Mouse (Mus musculus) myocyte (in vitro differentiated cells): ENCODE measurements around the gene Dpp6. TPM values are rescaled to one million over a fixed set of nuclear protein-coding genes. Genes with fewer than 3 reads are reported as not detected.

Experiments used
- H3K27me3 ChIP-seq: one replicate; pipeline ENCODE4 v1.6.1; 2011; ENCODE audit not compliant: control insufficient read depth, insufficient read depth, insufficient read length
- H3K36me3 ChIP-seq: one replicate; pipeline ENCODE4 v1.6.1; 2011; ENCODE audit not compliant: control insufficient read depth, insufficient read depth
- H3K4me2 ChIP-seq: one replicate; pipeline ENCODE4 v1.6.1; 2011; ENCODE audit warnings: low read depth, control low read depth
- H3K4me3 ChIP-seq: one replicate; pipeline ENCODE4 v1.5.1; 2011; ENCODE audit warnings: mild to moderate bottlenecking, control low read depth, moderate library complexity
- H3K79me2 ChIP-seq: one replicate; pipeline ENCODE4 v1.6.1; 2011; ENCODE audit not compliant: control insufficient read depth, insufficient read depth
- H3ac ChIP-seq: one replicate; pipeline ENCODE4 v1.6.1; 2011; ENCODE audit not compliant: control insufficient read depth, insufficient read length
- CEBPB ChIP-seq: IDR thresholded peaks from 2 replicates; pipeline ENCODE4 v1.6.1; 2011; ENCODE audit warnings: mild to moderate bottlenecking, moderate library complexity; ENCODE audit not compliant: poor library complexity, insufficient read depth, severe bottlenecking
- E2F4 ChIP-seq: IDR thresholded peaks from one replicate; pipeline ENCODE4 v1.6.1; 2011; ENCODE audit warnings: mild to moderate bottlenecking, control low read depth, moderate library complexity; ENCODE audit not compliant: insufficient read depth
- MAX ChIP-seq: IDR thresholded peaks from one replicate; pipeline ENCODE4 v1.6.1; 2011; ENCODE audit warnings: low read depth, mild to moderate bottlenecking, control low read depth
- MYOD1 ChIP-seq, 3 experiments: IDR thresholded peaks; one replicate each; pipeline ENCODE4 v1.6.1; 2011; ENCODE audit warnings: control low read depth in 2 of 3, low read depth in 2 of 3, mild to moderate bottlenecking in 2 of 3, moderate library complexity in 1 of 3; ENCODE audit not compliant: insufficient read length in 2 of 3, control insufficient read depth in 1 of 3
- MYOG ChIP-seq, 3 experiments: IDR thresholded peaks; one replicate each; pipeline ENCODE4 v1.6.1; 2011; ENCODE audit warnings: control low read depth in 2 of 3, low read depth in 2 of 3, mild to moderate bottlenecking in 2 of 3; ENCODE audit not compliant: insufficient read length in 2 of 3, control insufficient read depth in 1 of 3, insufficient read depth in 1 of 3
- POLR2A ChIP-seq: IDR thresholded peaks from one replicate; pipeline ENCODE4 v1.6.1; 2011; ENCODE audit warnings: low read depth, mild to moderate bottlenecking, control low read depth, moderate library complexity; ENCODE audit not compliant: insufficient read length
- POLR2AphosphoS2 ChIP-seq: IDR thresholded peaks from one replicate; pipeline ENCODE4 v1.6.1; 2011; ENCODE audit warnings: low read depth, control low read depth; ENCODE audit not compliant: insufficient read length
- REST ChIP-seq: IDR thresholded peaks from one replicate; pipeline ENCODE4 v1.6.1; 2011; ENCODE audit warnings: mild to moderate bottlenecking, control low read depth, moderate library complexity; ENCODE audit not compliant: insufficient read depth, insufficient read length
- SRF ChIP-seq: IDR thresholded peaks from one replicate; pipeline ENCODE4 v1.6.1; 2011; ENCODE audit warnings: low read depth; ENCODE audit not compliant: control insufficient read depth, insufficient read length
- TCF12 ChIP-seq: IDR thresholded peaks from one replicate; pipeline ENCODE4 v1.6.1; 2011; ENCODE audit warnings: mild to moderate bottlenecking, control low read depth; ENCODE audit not compliant: poor library complexity, insufficient read depth, severe bottlenecking
- TCF3 ChIP-seq: IDR thresholded peaks from one replicate; pipeline ENCODE4 v1.6.1; 2011; ENCODE audit warnings: low read depth, control low read depth; ENCODE audit not compliant: insufficient read length
- USF1 ChIP-seq: IDR thresholded peaks from one replicate; pipeline ENCODE4 v1.6.1; 2011; ENCODE audit warnings: low read depth, mild to moderate bottlenecking, control low read depth, moderate library complexity
- polyA plus RNA-seq: library from polyadenylated mRNA; unstranded; fragments of >200 nt; fragmentation: generic; extraction: Trizol; gene quantifications from one replicate; pipeline ENCODE4 v1.2.1, GENCODE M21; 2012; ENCODE audit warnings: missing spikeins

Dpp6 gene
- polyA plus RNA-seq, 1 experiment, result 0.06 TPM

DNA sequence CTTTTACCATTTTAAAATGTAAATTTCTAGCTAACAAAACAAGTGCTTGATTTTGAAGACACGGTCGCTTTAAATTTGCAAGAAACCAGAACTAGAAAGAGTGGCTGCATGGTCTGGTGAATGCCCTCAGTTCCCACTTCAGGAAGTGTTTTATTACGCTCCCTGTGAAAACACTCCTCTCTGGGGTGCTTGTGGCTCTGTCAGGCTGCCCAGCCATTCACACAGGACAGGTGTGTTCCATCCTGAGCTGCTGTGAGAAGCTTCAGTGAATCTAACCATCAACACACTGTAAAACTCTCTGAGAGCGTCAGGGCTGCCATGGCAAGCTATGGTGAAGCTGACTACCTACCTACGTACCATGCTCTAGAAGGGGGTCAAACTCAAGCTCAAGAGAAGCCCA, 841.2 kb downstream of the Dpp6 start:
- no peak overlapping the region for H3K4me2 ChIP-seq
- no peaks in the 10 kb centered on the region for H3K36me3 ChIP-seq
- H3ac ChIP-seq, result no peak overlapping the region
- TF ChIP-seq REST, result no peak
- TF ChIP-seq POLR2AphosphoS2, result no peak
- no peak for TF ChIP-seq POLR2A
- no peak for TF ChIP-seq MAX
- TF ChIP-seq E2F4, result no peak
- no peak for TF ChIP-seq CEBPB
- no peak for TF ChIP-seq USF1
- no peak for TF ChIP-seq TCF12
- no peak for TF ChIP-seq MYOG (IDR thresholded peaks at IDR 0.05; ENCODE audit: control insufficient read depth in 1 of 3, insufficient read depth in 1 of 3, insufficient read length in 2 of 3, low read depth in 2 of 3)
- TF ChIP-seq SRF, result no peak
- no peak for TF ChIP-seq MYOD1 (IDR thresholded peaks at IDR 0.05; ENCODE audit: control insufficient read depth in 1 of 3, insufficient read length in 2 of 3, low read depth in 2 of 3)
- TF ChIP-seq TCF3, result no peak
- no peak overlapping the region for H3K4me3 ChIP-seq
- H3K79me2 ChIP-seq, result no peaks in the 10 kb centered on the region
- no peaks in the 10 kb centered on the region for H3K27me3 ChIP-seq

DNA sequence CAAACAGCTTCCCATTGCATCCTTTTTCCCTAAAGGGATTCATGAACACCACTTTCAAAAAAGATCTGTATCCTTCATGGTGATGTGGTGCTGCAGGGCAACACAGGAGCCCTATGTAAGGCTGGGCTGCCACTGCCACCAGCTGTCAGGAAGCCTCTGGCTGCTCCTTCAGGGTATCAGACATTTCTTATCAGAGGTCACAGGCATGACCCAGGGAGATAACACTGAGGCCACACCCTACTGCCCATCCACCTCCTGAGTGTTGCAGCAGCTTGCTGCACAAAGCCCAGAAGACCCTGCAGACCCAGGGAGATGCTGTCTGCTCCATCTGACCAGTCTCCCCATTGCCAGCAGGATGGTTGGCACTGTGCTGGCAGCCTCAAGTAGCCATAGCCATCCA, 841.6 kb downstream of the Dpp6 start:
- H3K4me3 ChIP-seq, result no peak overlapping the region
- no peak overlapping the region for H3ac ChIP-seq
- H3K79me2 ChIP-seq, result no peaks in the 10 kb centered on the region
- H3K27me3 ChIP-seq, result no peaks in the 10 kb centered on the region
- no peak for TF ChIP-seq MYOD1 (IDR thresholded peaks at IDR 0.05; ENCODE audit: control insufficient read depth in 1 of 3, insufficient read length in 2 of 3, low read depth in 2 of 3)
- no peak for TF ChIP-seq POLR2A
- TF ChIP-seq MYOG (IDR thresholded peaks at IDR 0.05; ENCODE audit: control insufficient read depth in 1 of 3, insufficient read depth in 1 of 3, insufficient read length in 2 of 3, low read depth in 2 of 3), result no peak
- no peak for TF ChIP-seq MAX
- TF ChIP-seq REST, result no peak
- no peak for TF ChIP-seq USF1
- TF ChIP-seq SRF, result no peak
- TF ChIP-seq TCF3, result no peak
- TF ChIP-seq CEBPB, result no peak
- TF ChIP-seq TCF12, result no peak
- no peak for TF ChIP-seq E2F4
- TF ChIP-seq POLR2AphosphoS2, result no peak
- no peaks in the 10 kb centered on the region for H3K36me3 ChIP-seq
- no peak overlapping the region for H3K4me2 ChIP-seq

DNA sequence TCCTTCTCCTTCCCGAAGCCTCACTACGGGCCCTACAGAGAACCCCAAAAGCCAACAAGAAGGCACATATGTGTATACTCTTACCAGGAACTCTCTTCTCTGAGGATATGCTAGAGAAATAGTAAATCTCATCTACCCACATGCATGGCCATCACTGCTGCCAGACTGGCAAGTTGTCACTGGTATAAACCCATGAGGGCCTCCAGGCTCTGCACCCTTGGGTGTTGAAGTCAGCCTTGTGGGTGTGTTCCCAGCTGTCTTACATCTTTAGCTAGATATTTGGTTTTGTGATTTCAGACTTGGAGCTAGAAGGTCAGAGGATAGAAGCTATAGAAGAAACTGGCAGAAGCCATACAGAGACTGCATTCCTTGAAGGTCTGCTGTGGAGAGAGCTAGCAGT, 842.0 kb downstream of the Dpp6 start:
- Histone ChIP-seq H3K4me2 (no peak overlapping the region), H3K4me3 (no peak overlapping the region)
- no peak for TF ChIP-seq REST
- TF ChIP-seq TCF3, result no peak
- TF ChIP-seq MYOG (IDR thresholded peaks at IDR 0.05; ENCODE audit: control insufficient read depth in 1 of 3, insufficient read depth in 1 of 3, insufficient read length in 2 of 3, low read depth in 2 of 3), result no peak
- no peak for TF ChIP-seq POLR2A
- no peak for TF ChIP-seq MAX
- no peak for TF ChIP-seq MYOD1 (IDR thresholded peaks at IDR 0.05; ENCODE audit: control insufficient read depth in 1 of 3, insufficient read length in 2 of 3, low read depth in 2 of 3)
- TF ChIP-seq TCF12, result no peak
- TF ChIP-seq CEBPB, result no peak

GRCm38 (mm10) chr5:27659781-27660180, 842.8 kb downstream of the Dpp6 start:
- Histone ChIP-seq H3ac (no peak overlapping the region), H3K27me3 (no peaks in the 10 kb centered on the region), H3K79me2 (no peaks in the 10 kb centered on the region), H3K36me3 (no peaks in the 10 kb centered on the region), H3K4me2 (no peak overlapping the region), H3K4me3 (no peak overlapping the region)
- TF ChIP-seq MAX, result no peak
- TF ChIP-seq SRF, result no peak
- TF ChIP-seq CEBPB, result no peak
- TF ChIP-seq MYOG (IDR thresholded peaks at IDR 0.05; ENCODE audit: control insufficient read depth in 1 of 3, insufficient read depth in 1 of 3, insufficient read length in 2 of 3, low read depth in 2 of 3), result no peak
- no peak for TF ChIP-seq MYOD1 (IDR thresholded peaks at IDR 0.05; ENCODE audit: control insufficient read depth in 1 of 3, insufficient read length in 2 of 3, low read depth in 2 of 3)
- no peak for TF ChIP-seq POLR2AphosphoS2
- no peak for TF ChIP-seq TCF3
- TF ChIP-seq POLR2A, result no peak
- TF ChIP-seq E2F4, result no peak
- no peak for TF ChIP-seq TCF12
- TF ChIP-seq REST, result no peak
- TF ChIP-seq USF1, result no peak

More for the DNA sequence above, 842.0 kb downstream of the Dpp6 start:
- H3K36me3 ChIP-seq, result no peaks in the 10 kb centered on the region
- H3K27me3 ChIP-seq, result no peaks in the 10 kb centered on the region
- no peaks in the 10 kb centered on the region for H3K79me2 ChIP-seq
- H3ac ChIP-seq, result no peak overlapping the region

DNA sequence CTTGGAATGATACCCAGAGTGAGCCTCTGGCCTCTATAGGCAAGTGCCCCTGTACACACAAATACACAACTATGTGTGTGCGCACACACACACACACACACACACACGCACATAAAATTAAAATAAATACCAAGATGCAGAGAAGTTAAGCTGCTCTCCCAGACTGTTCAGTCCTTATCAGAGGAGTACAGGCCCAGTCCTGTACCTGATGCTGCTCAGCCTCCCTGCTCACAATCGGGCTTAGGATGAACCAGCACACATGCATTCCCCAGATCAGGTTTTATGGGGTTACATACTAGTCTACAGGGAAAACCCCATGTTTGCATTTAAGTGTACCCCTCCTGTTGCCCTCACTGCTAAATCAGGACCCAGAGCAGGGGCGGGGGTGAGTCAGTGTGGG, 847.1 kb downstream of the Dpp6 start:
- Histone ChIP-seq H3K79me2 (no peaks in the 10 kb centered on the region), H3K36me3 (no peaks in the 10 kb centered on the region), H3ac (no peak overlapping the region), H3K4me3 (no peak overlapping the region), H3K27me3 (no peaks in the 10 kb centered on the region), H3K4me2 (no peak overlapping the region)
- no peak for TF ChIP-seq MYOG (IDR thresholded peaks at IDR 0.05; ENCODE audit: control insufficient read depth in 1 of 3, insufficient read depth in 1 of 3, insufficient read length in 2 of 3, low read depth in 2 of 3)
- no peak for TF ChIP-seq CEBPB
- no peak for TF ChIP-seq TCF3
- TF ChIP-seq REST, result no peak
- no peak for TF ChIP-seq MAX
- TF ChIP-seq SRF, result no peak
- TF ChIP-seq USF1, result no peak
- no peak for TF ChIP-seq POLR2A
- no peak for TF ChIP-seq TCF12
- no peak for TF ChIP-seq MYOD1 (IDR thresholded peaks at IDR 0.05; ENCODE audit: control insufficient read depth in 1 of 3, insufficient read length in 2 of 3, low read depth in 2 of 3)
- TF ChIP-seq E2F4, result no peak
- no peak for TF ChIP-seq POLR2AphosphoS2
